Mouse (Mus musculus): ENCODE data around the gene Gm21987. TPM values are rescaled to one million over a fixed set of nuclear protein-coding genes. Genes with fewer than 3 reads are reported as not detected.

Gm21987 gene
- total RNA-seq (2023), result not detected

GRCm38 (mm10) chr16:38346529-38347325, at the start of gene Gm21987, which contains the start of gene Cox17:
Gm21987 (plus strand) TSS chr16:38347040.
Cox17 (plus strand) TSS chr16:38346991.

DNA sequence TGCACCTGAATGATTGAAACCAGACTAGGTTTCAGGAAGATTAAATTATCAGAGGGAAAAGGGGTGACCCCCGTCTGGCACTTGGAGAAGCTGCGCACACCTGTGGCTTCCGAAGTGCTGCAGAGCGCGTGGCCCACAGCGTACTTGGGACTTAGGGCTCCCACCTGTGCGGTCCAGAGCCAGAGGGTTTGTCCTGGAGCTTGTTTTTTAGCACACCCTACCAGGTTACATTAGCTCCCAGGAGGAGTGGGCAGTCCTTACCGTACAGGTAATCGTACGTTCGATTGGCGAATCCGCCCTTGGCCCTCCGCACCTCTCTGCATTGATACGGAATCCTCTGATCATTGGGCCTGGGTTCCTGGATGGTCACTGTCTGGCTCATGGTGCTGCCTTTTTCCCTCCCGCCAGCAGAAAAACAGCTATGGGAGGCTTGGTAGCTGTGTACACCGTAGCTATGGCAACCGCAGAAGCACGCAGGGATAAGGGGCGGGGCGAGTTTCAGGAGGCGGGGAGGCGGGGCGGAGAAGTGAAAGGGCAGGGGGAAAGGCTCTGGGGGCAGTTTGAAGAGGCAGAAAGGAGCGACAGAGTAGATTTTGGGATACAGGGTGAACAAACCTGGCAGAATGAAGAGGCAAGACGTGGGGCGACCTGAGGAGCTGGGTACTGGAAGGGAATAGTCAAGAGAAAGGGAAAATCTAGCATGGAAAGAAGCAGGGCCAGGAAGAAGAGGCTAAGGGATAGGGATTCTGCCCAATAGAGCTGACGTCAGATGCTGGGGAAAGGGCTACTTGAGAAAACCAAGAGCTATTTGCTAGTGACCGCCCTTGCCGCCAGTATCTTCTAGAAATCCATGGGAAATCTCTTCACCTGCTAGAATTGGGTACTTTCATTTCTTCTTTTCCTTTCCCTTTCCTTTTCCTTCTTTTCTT, 5.2 kb upstream of the Gm21987 start, which contains the start of gene Maats1:
Gene Maats1 (minus strand): TSS at position 748 of the 929 bp plus-strand sequence.

GRCm38 (mm10) chr16:38361933-38362332, 15.1 kb downstream of the Gm21987 start, which contains the start of gene Popdc2:
Popdc2 (plus strand) TSS chr16:38362209.

Other genes starting within 250 kb of the Gm21987 start
- gene Nr1i2, start 52.2 kb upstream of the Gm21987 start, total RNA-seq (2023), result not detected
- not detected for gene Maats1, start 4.9 kb upstream of the Gm21987 start, total RNA-seq (2023)
- 10 to 100 TPM; 80.4 to 80.6 TPM for gene Cox17, start within 50 bp of the Gm21987 start, total RNA-seq (2023)
- 1 to 10 TPM; 4.3 to 4.5 TPM for gene Popdc2, start 15.2 kb downstream of the Gm21987 start, total RNA-seq (2023)
- gene Pla1a, start 86.1 kb downstream of the Gm21987 start, total RNA-seq (2023), result under 1 TPM; 0.20 to 0.22 TPM
- 10 to 100 TPM; 41.1 to 42.7 TPM for gene Adprh, start 105.7 kb downstream of the Gm21987 start, total RNA-seq (2023)
- 10 to 100 TPM; 12.3 to 25.8 TPM for gene Cd80, start 108.5 kb downstream of the Gm21987 start, total RNA-seq (2023)
- 10 to 100 TPM; 11.8 to 13.2 TPM for gene Timmdc1, start 175.6 kb downstream of the Gm21987 start, total RNA-seq (2023)
- 10 to 100 TPM in 1 of 2 experiments, 1 to 10 TPM in 1; 9.2 to 12.1 TPM for gene Poglut1, start 203.2 kb downstream of the Gm21987 start, total RNA-seq (2023)
- gene Tmem39a, start 211.7 kb downstream of the Gm21987 start, total RNA-seq (2023), result 10 to 100 TPM; 37.1 to 44.1 TPM

Measured in neutrophil, adult 83 days (primary cell).